Mouse (Mus musculus): ENCODE data around the gene Pmpcb. TPM values are rescaled to one million over a fixed set of nuclear protein-coding genes. Genes with fewer than 3 reads are reported as not detected.

The Pmpcb gene
- polyA plus RNA-seq, 2 experiments: 34.2 to 47.9 TPM

DNA sequence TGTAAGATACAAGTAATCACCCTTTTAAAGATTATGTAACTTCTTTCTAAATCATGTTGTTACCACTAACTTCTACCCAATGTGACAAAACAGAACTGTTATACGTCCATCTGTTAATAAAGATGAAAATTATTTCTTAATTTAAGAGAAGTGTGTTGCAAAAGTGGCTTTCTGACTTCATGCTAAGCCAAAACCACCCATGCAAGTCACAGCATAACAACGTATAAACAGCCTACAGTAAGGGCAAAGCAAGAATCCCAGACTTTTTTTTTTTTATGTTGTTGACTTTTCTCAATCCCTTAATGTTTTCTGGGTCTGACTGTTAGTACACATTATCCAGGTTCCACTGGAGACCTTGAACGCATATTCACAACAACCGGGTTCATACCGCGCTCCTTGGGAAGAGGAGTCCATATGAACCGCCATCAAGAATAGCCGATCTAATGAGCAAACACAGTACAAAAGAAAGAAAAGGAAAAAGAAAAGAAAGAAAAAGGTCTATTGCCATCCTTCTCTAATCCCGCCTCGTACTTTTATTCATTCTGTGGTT is 36.6 kb upstream of the Pmpcb start:
- ATAC-seq (ENCODE audit: insufficient read depth) (no peak), DNase-seq (ENCODE audit: low read depth in 3 of 3, low spot score in 3 of 3) (no peak)
- no peaks in the 10 kb centered on the region for H3K9me3 ChIP-seq (ENCODE audit: control insufficient read depth, low read length)
- H3K4me3 ChIP-seq (ENCODE audit: insufficient read depth in 1 of 2, low read depth in 2 of 2, low read length in 2 of 2): peak overlapping the region; percentile 65 to 83
- peaks cover 8 to 11% of the 10 kb centered on the region in 2 experiments for H3K4me1 ChIP-seq (replicated peaks; ENCODE audit: control insufficient read depth in 2 of 2, insufficient read depth in 2 of 2, low read length in 1 of 2)
- 20% methylated on average over 10 of the region's 10 CpGs for WGBS (ENCODE audit: insufficient replicate concordance)
- H3K4me2 ChIP-seq (ENCODE audit: low read depth): peak overlapping the region; percentile 96
- no peak overlapping the region for H3K27ac ChIP-seq
- peak overlapping the region; percentile 81 for H3K9ac ChIP-seq (replicated peaks)
- no peaks in the 10 kb centered on the region for H3K27me3 ChIP-seq (ENCODE audit: control insufficient read depth, insufficient read depth, low read length)
- H3K36me3 ChIP-seq (replicated peaks; ENCODE audit: control insufficient read depth, insufficient read depth, low read depth): no peaks in the 10 kb centered on the region
- TF ChIP-seq CTCF (IDR thresholded peaks at IDR 0.05; ENCODE audit: low read depth): no peak
- no peak for TF ChIP-seq EP300 (IDR thresholded peaks at IDR 0.05; ENCODE audit: low read depth)

DNA sequence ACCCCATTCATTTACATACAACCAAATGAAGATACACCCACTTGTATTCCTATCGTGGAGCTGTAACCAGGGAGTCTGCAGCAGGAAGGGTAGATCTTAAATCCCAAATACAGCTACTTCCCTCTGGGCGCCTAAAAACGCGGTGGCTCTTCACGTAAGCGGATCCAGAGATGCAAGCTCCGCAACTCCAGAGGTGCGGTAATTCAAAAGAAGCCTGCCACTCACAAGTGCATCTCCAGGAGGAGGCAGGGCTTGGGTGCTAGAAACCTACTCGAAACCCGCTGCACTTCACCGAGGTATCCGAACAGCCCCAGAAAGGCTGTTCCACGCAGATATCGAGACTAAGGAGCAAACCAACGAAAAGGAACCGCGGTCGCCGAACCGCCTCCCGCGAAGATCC is 36.0 kb upstream of the Pmpcb start:
- peak overlapping the region; percentile 81 for H3K9ac ChIP-seq (replicated peaks)
- DNase-seq (ENCODE audit: low read depth in 3 of 3, low spot score in 3 of 3) (no peak), ATAC-seq (ENCODE audit: insufficient read depth) (peak; percentile 24)
- under 1% methylated on average over 22 of the region's 22 CpGs for WGBS (ENCODE audit: insufficient replicate concordance)
- H3K27ac ChIP-seq: peak overlapping the region; percentile 52
- H3K4me3 ChIP-seq (ENCODE audit: insufficient read depth in 1 of 2, low read depth in 2 of 2, low read length in 2 of 2): peak overlapping the region; percentile 65 to 83
- TF ChIP-seq CTCF (IDR thresholded peaks at IDR 0.05; ENCODE audit: low read depth) (no peak), EP300 (IDR thresholded peaks at IDR 0.05; ENCODE audit: low read depth) (no peak)
- H3K27me3 ChIP-seq (ENCODE audit: control insufficient read depth, insufficient read depth, low read length): no peaks in the 10 kb centered on the region
- H3K9me3 ChIP-seq (ENCODE audit: control insufficient read depth, low read length): no peaks in the 10 kb centered on the region
- no peaks in the 10 kb centered on the region for H3K36me3 ChIP-seq (replicated peaks; ENCODE audit: control insufficient read depth, insufficient read depth, low read depth)
- peak overlapping the region; percentile 96 for H3K4me2 ChIP-seq (ENCODE audit: low read depth)
- peaks cover 8 to 11% of the 10 kb centered on the region in 2 experiments for H3K4me1 ChIP-seq (replicated peaks; ENCODE audit: control insufficient read depth in 2 of 2, insufficient read depth in 2 of 2, low read length in 1 of 2)

DNA sequence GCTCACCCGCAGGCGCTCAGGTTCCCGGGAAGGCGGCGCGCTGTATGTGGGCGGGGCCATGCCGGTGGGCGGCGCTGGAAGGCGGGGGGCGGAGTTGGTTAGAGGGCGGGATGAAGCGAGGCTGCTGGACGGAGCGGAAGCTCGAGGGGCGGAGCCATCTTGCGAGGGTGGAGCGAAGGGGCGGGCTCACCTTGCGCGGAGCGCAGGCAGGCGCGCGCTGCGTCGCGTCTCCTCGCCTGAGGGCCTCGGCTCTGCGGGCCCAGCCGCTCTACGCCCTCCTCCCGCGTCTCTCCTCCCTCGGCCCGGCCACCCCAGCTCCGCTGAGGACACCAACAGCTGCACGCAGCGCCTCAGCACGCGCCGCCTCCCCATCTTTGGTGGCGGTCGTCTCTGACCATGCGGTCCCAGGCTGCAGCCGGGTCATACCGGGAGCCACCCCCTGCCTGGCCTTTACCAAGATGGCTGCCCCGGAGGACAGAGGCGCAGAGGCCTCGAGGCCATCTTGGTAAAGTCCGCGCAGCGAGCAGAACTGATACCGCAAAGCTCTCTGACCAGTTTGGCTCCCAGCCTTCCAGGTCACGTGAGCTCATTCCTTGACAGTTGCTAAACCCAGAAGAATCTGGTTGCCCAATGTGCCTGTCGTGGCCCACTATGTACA is 35.5 kb upstream of the Pmpcb start, which contains the start of gene Napepld:
Gene Napepld (minus strand): TSS at position 46 of the 658 bp plus-strand sequence.
- Histone ChIP-seq H3K4me1 (replicated peaks; ENCODE audit: control insufficient read depth in 2 of 2, insufficient read depth in 2 of 2, low read length in 1 of 2) (peaks cover 8 to 11% of the 10 kb centered on the region in 2 experiments), H3K36me3 (replicated peaks; ENCODE audit: control insufficient read depth, insufficient read depth, low read depth) (no peaks in the 10 kb centered on the region), H3K9ac (replicated peaks) (peak within 1 kb of the TSS; percentile 81), H3K9me3 (ENCODE audit: control insufficient read depth, low read length) (no peaks in the 10 kb centered on the region), H3K27ac (peak within 1 kb of the TSS; percentile 57), H3K4me3 (ENCODE audit: insufficient read depth in 1 of 2, low read depth in 2 of 2, low read length in 2 of 2) (peak within 1 kb of the TSS; percentile 65 to 83), H3K27me3 (ENCODE audit: control insufficient read depth, insufficient read depth, low read length) (no peaks in the 10 kb centered on the region), H3K4me2 (ENCODE audit: low read depth) (peak within 1 kb of the TSS; percentile 96)
- DNase-seq (ENCODE audit: low read depth in 3 of 3, low spot score in 3 of 3): peak; percentile 91 to 93 (median 93)
- TF ChIP-seq CTCF (IDR thresholded peaks at IDR 0.05; ENCODE audit: low read depth): peak; percentile 5; the same call in 1 of the 2 replicates
- TF ChIP-seq EP300 (IDR thresholded peaks at IDR 0.05; ENCODE audit: low read depth): no peak
- WGBS (ENCODE audit: insufficient replicate concordance): under 1% methylated on average over 57 of the region's 59 CpGs
- peak; percentile 99 for ATAC-seq (ENCODE audit: insufficient read depth)

DNA sequence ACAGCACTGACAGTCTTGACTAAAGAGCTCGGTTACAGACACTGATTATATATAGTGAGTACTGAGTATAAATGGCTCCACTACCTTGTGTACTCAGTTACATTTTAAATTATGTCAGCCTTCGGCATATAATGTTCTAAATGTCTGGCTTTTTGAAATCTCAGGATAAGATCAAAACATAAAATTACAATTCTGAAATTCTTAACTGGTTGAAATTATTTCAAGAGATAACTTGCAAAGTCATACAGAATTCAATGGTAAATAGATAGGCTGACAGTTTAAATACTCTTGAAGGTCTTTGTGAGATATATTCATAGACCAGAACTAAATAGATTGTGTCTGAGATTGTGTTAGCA is 35.0 kb upstream of the Pmpcb start:
- Histone ChIP-seq H3K4me3 (ENCODE audit: insufficient read depth in 1 of 2, low read depth in 2 of 2, low read length in 2 of 2) (peak overlapping the region; percentile 65 to 79), H3K27ac (peak overlapping the region; percentile 57), H3K36me3 (replicated peaks; ENCODE audit: control insufficient read depth, insufficient read depth, low read depth) (no peaks in the 10 kb centered on the region), H3K9me3 (ENCODE audit: control insufficient read depth, low read length) (no peaks in the 10 kb centered on the region), H3K9ac (replicated peaks) (peak overlapping the region; percentile 63), H3K4me1 (replicated peaks; ENCODE audit: control insufficient read depth in 2 of 2, insufficient read depth in 2 of 2, low read length in 1 of 2) (peaks cover 8 to 11% of the 10 kb centered on the region in 2 experiments), H3K27me3 (ENCODE audit: control insufficient read depth, insufficient read depth, low read length) (no peaks in the 10 kb centered on the region), H3K4me2 (ENCODE audit: low read depth) (peak overlapping the region; percentile 96)
- DNase-seq (ENCODE audit: low read depth in 3 of 3, low spot score in 3 of 3): no peak
- WGBS (ENCODE audit: insufficient replicate concordance): 42% methylated on average over 2 of the region's 2 CpGs
- TF ChIP-seq CTCF (IDR thresholded peaks at IDR 0.05; ENCODE audit: low read depth) (no peak), EP300 (IDR thresholded peaks at IDR 0.05; ENCODE audit: low read depth) (no peak)
- no peak for ATAC-seq (ENCODE audit: insufficient read depth)

DNA sequence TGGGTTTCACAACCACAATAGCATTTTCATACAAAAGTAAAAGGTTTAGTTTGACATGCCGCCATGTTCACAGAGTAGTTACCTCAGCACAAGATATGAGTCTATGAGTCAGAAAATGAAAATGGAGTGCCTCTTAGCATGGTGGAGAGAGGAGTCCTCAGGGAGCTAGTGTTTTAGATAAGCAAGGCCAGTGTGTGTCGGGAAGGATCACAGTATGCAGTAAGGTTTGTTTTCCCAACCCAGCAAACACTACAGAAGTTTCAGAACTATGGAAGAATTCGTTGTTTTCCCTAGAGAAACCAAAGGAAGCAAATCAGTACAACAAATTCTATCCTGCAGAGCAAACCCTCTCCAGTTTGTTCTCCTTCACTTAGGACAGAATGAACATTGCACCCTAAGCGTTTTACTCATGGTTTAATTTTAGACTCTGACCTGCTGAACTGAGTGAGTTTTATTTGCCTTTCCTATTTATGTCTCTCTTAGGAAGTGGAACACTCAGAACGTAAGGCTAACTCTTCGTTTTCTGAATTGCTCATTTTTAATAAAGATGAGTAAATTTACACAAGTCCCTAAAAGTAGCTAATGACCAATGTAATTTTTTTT is 34.0 kb upstream of the Pmpcb start:
- WGBS (ENCODE audit: insufficient replicate concordance): 62% methylated on average over 6 of the region's 6 CpGs
- DNase-seq (ENCODE audit: low read depth in 3 of 3, low spot score in 3 of 3): no peak
- TF ChIP-seq EP300 (IDR thresholded peaks at IDR 0.05; ENCODE audit: low read depth) (no peak), CTCF (IDR thresholded peaks at IDR 0.05; ENCODE audit: low read depth) (no peak)
- Histone ChIP-seq H3K4me3 (ENCODE audit: insufficient read depth in 1 of 2, low read depth in 2 of 2, low read length in 2 of 2) (no peak overlapping the region), H3K9ac (replicated peaks) (no peak overlapping the region), H3K27ac (no peak overlapping the region), H3K36me3 (replicated peaks; ENCODE audit: control insufficient read depth, insufficient read depth, low read depth) (no peaks in the 10 kb centered on the region), H3K4me2 (ENCODE audit: low read depth) (peak overlapping the region; percentile 3; the same call in 1 of the 2 replicates), H3K9me3 (ENCODE audit: control insufficient read depth, low read length) (no peaks in the 10 kb centered on the region), H3K4me1 (replicated peaks; ENCODE audit: control insufficient read depth in 2 of 2, insufficient read depth in 2 of 2, low read length in 1 of 2) (peaks cover 8 to 11% of the 10 kb centered on the region in 2 experiments), H3K27me3 (ENCODE audit: control insufficient read depth, insufficient read depth, low read length) (no peaks in the 10 kb centered on the region)
- no peak for ATAC-seq (ENCODE audit: insufficient read depth)
